Mouse (Mus musculus): ENCODE data around the gene Mlf2. TPM values are rescaled to one million over a fixed set of nuclear protein-coding genes. Genes with fewer than 3 reads are reported as not detected.

Gene Mlf2
- polyA plus RNA-seq, 1 experiment from 2014 or later: 552 TPM

DNA sequence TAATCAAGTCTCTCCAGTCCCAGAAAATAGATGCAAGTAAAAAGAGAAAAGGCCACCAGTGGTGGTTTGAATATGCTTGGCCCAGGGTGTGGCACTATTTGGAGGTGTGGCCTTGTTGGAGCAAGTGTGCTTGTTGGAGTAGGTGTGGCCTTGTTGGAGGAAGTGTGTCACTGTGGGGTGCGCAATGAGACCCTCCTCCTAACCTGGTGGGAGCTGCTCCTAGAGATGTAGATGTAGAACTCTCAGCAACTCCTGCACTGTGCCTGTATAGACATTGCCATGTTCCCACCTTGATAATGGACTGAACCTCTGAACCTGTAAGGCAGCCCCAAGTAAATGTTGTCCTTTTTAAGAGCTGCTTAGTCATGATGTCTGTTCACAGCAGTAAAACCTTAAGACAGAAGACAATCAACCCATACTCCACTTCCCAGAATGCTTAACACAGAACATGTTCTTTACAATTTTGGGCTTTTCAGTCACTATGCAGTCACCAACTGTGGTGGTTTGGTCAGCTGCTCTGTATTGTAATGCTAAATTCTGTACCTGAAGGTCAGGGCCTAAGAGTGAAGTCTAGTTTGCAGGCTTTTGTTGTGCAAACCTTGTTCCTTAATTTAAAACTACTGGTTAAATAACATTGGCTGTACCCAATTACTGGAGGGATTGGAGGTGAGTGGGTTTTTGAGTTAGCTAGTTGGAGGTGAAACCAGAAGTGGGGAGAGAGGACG is 23.0 kb downstream of the Mlf2 start:
- Histone ChIP-seq H3K4me2 (no peak overlapping the region), H3K4me1 (replicated peaks) (no peaks in the 10 kb centered on the region), H3K27me3 (no peaks in the 10 kb centered on the region), H3K36me3 (peaks cover 39% of the 10 kb centered on the region), H3K9ac (no peak overlapping the region), H3K9me3 (no peaks in the 10 kb centered on the region), H3K27ac (replicated peaks) (no peak overlapping the region), H3K4me3 (no peak overlapping the region)
- 87% methylated on average over 2 of the region's 2 CpGs for WGBS
- no peak for ATAC-seq (ENCODE audit: low read depth)

DNA sequence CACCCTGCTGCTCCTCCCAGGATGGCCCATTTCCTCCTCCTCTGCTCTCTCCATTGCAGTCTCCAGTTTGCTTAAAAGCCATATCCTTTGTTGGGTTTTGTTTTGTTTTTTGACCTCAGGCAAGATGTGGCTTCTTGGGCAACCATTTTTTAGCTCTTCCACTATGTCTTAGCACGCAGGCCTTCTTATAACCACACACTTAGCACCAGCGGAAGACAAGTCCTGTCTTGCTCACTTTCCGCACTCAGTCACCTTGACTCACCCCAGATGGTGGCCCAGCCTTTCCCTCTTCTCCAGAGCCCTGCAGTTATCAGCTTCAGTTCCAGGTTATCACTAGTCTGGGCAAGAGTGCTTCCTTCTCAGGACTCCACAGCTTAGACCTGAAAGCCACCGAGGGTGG is 24.0 kb downstream of the Mlf2 start:
- no peak for ATAC-seq (ENCODE audit: low read depth)
- H3K4me3 ChIP-seq: no peak overlapping the region
- no peaks in the 10 kb centered on the region for H3K4me1 ChIP-seq (replicated peaks)
- H3K27me3 ChIP-seq: no peaks in the 10 kb centered on the region
- no peak overlapping the region for H3K9ac ChIP-seq
- H3K4me2 ChIP-seq: no peak overlapping the region
- no peak overlapping the region for H3K27ac ChIP-seq (replicated peaks)
- H3K36me3 ChIP-seq: peaks cover 50% of the 10 kb centered on the region
- 93% methylated on average over 4 of the region's 4 CpGs for WGBS
- no peaks in the 10 kb centered on the region for H3K9me3 ChIP-seq

- peaks cover 73% of the 10 kb centered on the region for H3K36me3 ChIP-seq
- ATAC-seq (ENCODE audit: low read depth): no peak
- no peaks in the 10 kb centered on the region for H3K4me1 ChIP-seq (replicated peaks)
- WGBS: 82% methylated on average over 3 of the region's 3 CpGs
- no peaks in the 10 kb centered on the region for H3K27me3 ChIP-seq
- no peak overlapping the region for H3K27ac ChIP-seq (replicated peaks)
- H3K4me2 ChIP-seq: no peak overlapping the region
- H3K9ac ChIP-seq: no peak overlapping the region
- no peaks in the 10 kb centered on the region for H3K9me3 ChIP-seq
- no peak overlapping the region for H3K4me3 ChIP-seq
These were observed 26.9 kb downstream of the Mlf2 start for GRCm38 (mm10) chr6:124958127-124958526.

GRCm38 (mm10) chr6:124959960-124960359 is 28.8 kb downstream of the Mlf2 start:
- no peak for ATAC-seq (ENCODE audit: low read depth)
- 87% methylated on average over 13 of the region's 13 CpGs for WGBS
- Histone ChIP-seq H3K4me3 (no peak overlapping the region), H3K27me3 (no peaks in the 10 kb centered on the region), H3K9me3 (no peaks in the 10 kb centered on the region), H3K4me1 (replicated peaks) (peaks cover 8% of the 10 kb centered on the region), H3K9ac (no peak overlapping the region), H3K4me2 (no peak overlapping the region), H3K27ac (replicated peaks) (no peak overlapping the region), H3K36me3 (peaks cover 78% of the 10 kb centered on the region)

DNA sequence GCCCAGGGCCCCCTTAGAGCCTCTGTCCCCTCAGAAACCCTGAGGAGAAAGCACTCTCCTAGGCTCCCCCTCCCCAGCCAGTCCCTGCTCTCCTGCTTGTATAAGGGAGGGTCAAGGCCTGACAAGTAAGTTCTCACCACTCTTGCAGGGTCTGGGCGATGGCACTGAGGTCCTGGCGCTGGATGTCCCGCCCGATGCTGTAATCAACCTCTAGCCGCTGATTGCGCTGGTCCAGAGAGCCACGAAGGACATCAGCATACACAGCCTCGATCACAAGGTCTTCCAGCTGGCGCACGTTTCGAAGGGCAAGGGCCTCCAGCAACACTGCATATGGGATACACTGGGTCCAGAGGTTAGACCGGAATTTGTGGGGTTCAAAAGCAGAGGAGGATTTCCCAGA is 29.8 kb downstream of the Mlf2 start:
- H3K9me3 ChIP-seq: no peaks in the 10 kb centered on the region
- H3K36me3 ChIP-seq: peaks cover 69% of the 10 kb centered on the region
- H3K4me2 ChIP-seq: no peak overlapping the region
- H3K27ac ChIP-seq (replicated peaks): no peak overlapping the region
- H3K9ac ChIP-seq: no peak overlapping the region
- H3K27me3 ChIP-seq: no peaks in the 10 kb centered on the region
- no peak overlapping the region for H3K4me3 ChIP-seq
- WGBS: 96% methylated on average over 12 of the region's 12 CpGs
- peaks cover 10% of the 10 kb centered on the region for H3K4me1 ChIP-seq (replicated peaks)
- no peak for ATAC-seq (ENCODE audit: low read depth)

GRCm38 (mm10) chr6:124964638-124965037 is 33.5 kb downstream of the Mlf2 start:
- peaks cover 17% of the 10 kb centered on the region for H3K4me1 ChIP-seq (replicated peaks)
- peaks cover 9% of the 10 kb centered on the region; the same call in 1 of the 2 replicates for H3K9me3 ChIP-seq
- H3K36me3 ChIP-seq: peaks cover 33% of the 10 kb centered on the region
- H3K4me2 ChIP-seq: peak overlapping the region; percentile 94
- peak overlapping the region; percentile 61 for H3K4me3 ChIP-seq
- H3K27me3 ChIP-seq: no peaks in the 10 kb centered on the region
- peak overlapping the region; percentile 91 for H3K9ac ChIP-seq
- peak; percentile 44 for ATAC-seq (ENCODE audit: low read depth)
- WGBS: 40% methylated on average over 16 of the region's 16 CpGs
- H3K27ac ChIP-seq (replicated peaks): peak overlapping the region; percentile 92

DNA sequence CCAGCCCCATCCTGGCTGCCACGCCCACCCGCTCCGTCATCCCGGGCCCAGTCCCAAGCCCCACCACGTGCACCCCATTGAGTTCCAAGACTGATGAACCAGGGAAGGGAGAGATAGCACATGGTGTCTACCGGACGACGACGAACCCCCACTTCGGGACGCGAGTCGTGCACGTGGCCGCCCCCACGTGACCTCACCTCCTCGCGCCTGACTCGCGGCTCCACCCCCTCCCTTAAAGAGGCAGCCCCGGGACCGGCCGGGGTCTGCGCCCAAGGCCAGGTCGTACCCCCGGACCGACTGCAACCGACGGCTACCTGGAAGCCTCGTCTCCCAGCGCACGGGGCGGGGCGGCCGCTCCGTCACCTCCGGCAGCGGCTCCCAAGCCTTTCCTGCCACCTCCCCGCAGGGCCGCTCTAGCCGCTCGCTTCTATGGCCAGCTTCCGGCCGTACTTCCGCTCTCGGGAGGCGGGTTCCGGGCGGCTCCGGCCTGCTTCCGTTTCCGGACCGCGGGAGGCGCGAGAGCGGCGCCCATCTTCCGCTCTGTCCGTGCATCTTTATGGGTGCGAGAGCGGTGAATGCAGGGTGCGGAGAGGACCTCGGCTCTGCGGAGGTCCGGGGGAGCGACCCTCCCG is 34.0 kb downstream of the Mlf2 start, which contains the start of gene Cops7a:
TSS of gene Cops7a (minus strand) at position 451 of the 632 bp plus-strand sequence.
- H3K9me3 ChIP-seq: peaks cover 9% of the 10 kb centered on the region; the same call in 1 of the 2 replicates
- H3K4me1 ChIP-seq (replicated peaks): peaks cover 17% of the 10 kb centered on the region
- peaks cover 28% of the 10 kb centered on the region for H3K36me3 ChIP-seq
- ATAC-seq (ENCODE audit: low read depth): peak; percentile 95
- peak within 1 kb of the TSS; percentile 61 for H3K4me3 ChIP-seq
- no peaks in the 10 kb centered on the region for H3K27me3 ChIP-seq
- WGBS: under 1% methylated on average over 62 of the region's 68 CpGs
- peak within 1 kb of the TSS; percentile 94 for H3K4me2 ChIP-seq
- peak within 1 kb of the TSS; percentile 92 for H3K27ac ChIP-seq (replicated peaks)
- peak within 1 kb of the TSS; percentile 91 for H3K9ac ChIP-seq

GRCm38 (mm10) chr6:124965747-124966146 is 34.6 kb downstream of the Mlf2 start:
- H3K27me3 ChIP-seq: no peaks in the 10 kb centered on the region; the same call in 1 of the 2 replicates
- ATAC-seq (ENCODE audit: low read depth): no peak
- 17% methylated on average over 15 of the region's 15 CpGs for WGBS

GRCm38 (mm10) chr6:124966466-124967118 is 35.4 kb downstream of the Mlf2 start:
- Histone ChIP-seq H3K36me3 (peaks cover 14% of the 10 kb centered on the region), H3K27ac (replicated peaks) (no peak overlapping the region), H3K4me2 (peak overlapping the region; percentile 94), H3K27me3 (no peaks in the 10 kb centered on the region; the same call in 1 of the 2 replicates), H3K4me1 (replicated peaks) (peaks cover 17% of the 10 kb centered on the region), H3K9ac (no peak overlapping the region), H3K9me3 (peaks cover 9% of the 10 kb centered on the region; the same call in 1 of the 2 replicates), H3K4me3 (peak overlapping the region; percentile 61)
- ATAC-seq (ENCODE audit: low read depth): no peak
- WGBS: 96% methylated on average over 7 of the region's 7 CpGs

More at GRCm38 (mm10) chr6:124965747-124966146, 34.6 kb downstream of the Mlf2 start:
- H3K36me3 ChIP-seq: peaks cover 22% of the 10 kb centered on the region
- peak overlapping the region; percentile 92 for H3K27ac ChIP-seq (replicated peaks)
- peak overlapping the region; percentile 61 for H3K4me3 ChIP-seq
- peak overlapping the region; percentile 91 for H3K9ac ChIP-seq
- peak overlapping the region; percentile 94 for H3K4me2 ChIP-seq
- H3K9me3 ChIP-seq: peaks cover 9% of the 10 kb centered on the region; the same call in 1 of the 2 replicates
- peaks cover 17% of the 10 kb centered on the region for H3K4me1 ChIP-seq (replicated peaks)

DNA sequence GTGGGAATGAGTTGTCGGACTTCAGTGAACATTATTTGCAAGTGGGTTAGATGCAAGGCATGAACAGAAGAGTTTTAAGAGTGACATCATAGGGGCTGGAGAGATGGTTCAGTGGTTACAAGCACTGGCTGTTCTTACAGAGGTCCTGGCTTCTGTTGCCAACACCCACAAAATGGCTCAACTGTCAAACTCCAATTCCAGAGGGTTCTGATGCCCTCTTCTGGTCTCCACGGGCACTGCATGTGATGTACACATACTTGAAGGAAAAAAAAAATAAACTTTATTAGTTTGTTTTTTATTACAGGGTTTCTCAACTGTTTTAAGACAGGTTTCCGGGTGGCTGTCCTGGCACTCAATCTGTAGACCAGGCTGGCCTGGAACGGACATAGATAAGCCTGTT is 36.6 kb downstream of the Mlf2 start:
- no peaks in the 10 kb centered on the region; the same call in 1 of the 2 replicates for H3K27me3 ChIP-seq
- peaks cover 17% of the 10 kb centered on the region for H3K4me1 ChIP-seq (replicated peaks)
- peaks cover 7% of the 10 kb centered on the region; the same call in 1 of the 2 replicates for H3K36me3 ChIP-seq
- peaks cover 9% of the 10 kb centered on the region; the same call in 1 of the 2 replicates for H3K9me3 ChIP-seq
- WGBS: 72% methylated on average over 4 of the region's 4 CpGs
- no peak overlapping the region for H3K4me2 ChIP-seq
- no peak overlapping the region for H3K27ac ChIP-seq (replicated peaks)
- H3K9ac ChIP-seq: no peak overlapping the region
- ATAC-seq (ENCODE audit: low read depth): no peak
- no peak overlapping the region for H3K4me3 ChIP-seq

Measured in neural tube, embryonic 13.5 days (tissue).